Mouse (Mus musculus) embryo, embryonic 10.5 days (tissue): ENCODE measurements around the gene Fars2.
A peak's percentile ranks its signal among the peaks of the same experiment; 100 is the strongest.

ENCODE experiments used
- DNase-seq: peaks from one replicate; pipeline ENCODE4 v3.0.0-alpha.2; 2015; ENCODE audit warnings: low spot score

Fars2 gene

GRCm38 (mm10) chr13:36218347-36218746 is 101.1 kb downstream of the Fars2 start:
- DNase-seq: no peak

- no peak for DNase-seq
These were observed 102.3 kb downstream of the Fars2 start for GRCm38 (mm10) chr13:36219506-36219905.

- peak; percentile 7 for DNase-seq
These were observed 104.7 kb downstream of the Fars2 start for GRCm38 (mm10) chr13:36221897-36222296.

GRCm38 (mm10) chr13:36222721-36223120 is 105.5 kb downstream of the Fars2 start:
- no peak for DNase-seq

GRCm38 (mm10) chr13:36224431-36224830 is 107.2 kb downstream of the Fars2 start:
- no peak for DNase-seq

- no peak for DNase-seq
These were observed 125.0 kb downstream of the Fars2 start for GRCm38 (mm10) chr13:36242261-36242660.

GRCm38 (mm10) chr13:36253936-36254335 is 136.7 kb downstream of the Fars2 start:
- DNase-seq: peak; percentile 13

GRCm38 (mm10) chr13:36257213-36257612 is 140.0 kb downstream of the Fars2 start:
- DNase-seq: no peak

GRCm38 (mm10) chr13:36259754-36260153 is 142.5 kb downstream of the Fars2 start:
- DNase-seq: no peak

- no peak for DNase-seq
These were observed 144.1 kb downstream of the Fars2 start for GRCm38 (mm10) chr13:36261299-36261698.

GRCm38 (mm10) chr13:36263240-36264095 is 146.3 kb downstream of the Fars2 start:
- no peak for DNase-seq

- no peak for DNase-seq
These were observed 147.2 kb downstream of the Fars2 start for GRCm38 (mm10) chr13:36264391-36264790.

GRCm38 (mm10) chr13:36265342-36265744 is 148.1 kb downstream of the Fars2 start:
- DNase-seq: no peak

- no peak for DNase-seq
These were observed 150.2 kb downstream of the Fars2 start for GRCm38 (mm10) chr13:36267399-36267798.

- no peak for DNase-seq
These were observed 153.7 kb downstream of the Fars2 start for GRCm38 (mm10) chr13:36270867-36271266.

- DNase-seq: no peak
These were observed 156.3 kb downstream of the Fars2 start for GRCm38 (mm10) chr13:36273497-36273896.

- DNase-seq: no peak
These were observed 159.0 kb downstream of the Fars2 start for GRCm38 (mm10) chr13:36276194-36276593.

GRCm38 (mm10) chr13:36282018-36282417 is 164.8 kb downstream of the Fars2 start:
- peak; percentile 93 for DNase-seq

- DNase-seq: peak; percentile 88
These were observed 165.8 kb downstream of the Fars2 start for GRCm38 (mm10) chr13:36282785-36283544.

GRCm38 (mm10) chr13:36283545-36284067 is 166.4 kb downstream of the Fars2 start:
- no peak for DNase-seq

GRCm38 (mm10) chr13:36284097-36284496 is 166.9 kb downstream of the Fars2 start:
- DNase-seq: peak; percentile 10

GRCm38 (mm10) chr13:36285235-36285634 is 168.0 kb downstream of the Fars2 start:
- no peak for DNase-seq

- DNase-seq: no peak
These were observed 176.3 kb downstream of the Fars2 start for GRCm38 (mm10) chr13:36293511-36293910.
